Mouse (Mus musculus): Measurements from ENCODE around the gene Prr12. TPM values are rescaled to one million over a fixed set of nuclear protein-coding genes. Genes with fewer than 3 reads are reported as not detected.

Prr12 gene
- polyA plus RNA-seq, 1 experiment, result 14.3 TPM

- TF ChIP-seq POLR2A (IDR thresholded peaks at IDR 0.05; ENCODE audit: borderline replicate concordance, control insufficient read depth, low read depth, low read length) (no peak), CTCF (IDR thresholded peaks at IDR 0.05; ENCODE audit: control insufficient read depth, insufficient read depth, low read length) (no peak)
- Histone ChIP-seq H3K4me1 (ENCODE audit: control insufficient read depth, insufficient read depth, low read length) (peaks cover 4% of the 10 kb centered on the region; the same call in 1 of the 2 replicates), H3K27ac (ENCODE audit: control insufficient read depth, insufficient read depth, low read depth, low read length, poor library complexity) (no peak overlapping the region), H3K4me3 (replicated peaks; ENCODE audit: control insufficient read depth, low read depth, low read length) (no peak overlapping the region)
- WGBS, result 88% methylated on average over 21 of the region's 21 CpGs
These were observed 52.1 kb downstream of the Prr12 start for GRCm38 (mm10) chr7:45000539-45001114.

- peaks cover 4% of the 10 kb centered on the region; the same call in 1 of the 2 replicates for H3K4me1 ChIP-seq (ENCODE audit: control insufficient read depth, insufficient read depth, low read length)
- H3K4me3 ChIP-seq (replicated peaks; ENCODE audit: control insufficient read depth, low read depth, low read length), result no peak overlapping the region
- WGBS, result 88% methylated on average over 11 of the region's 11 CpGs
- H3K27ac ChIP-seq (ENCODE audit: control insufficient read depth, insufficient read depth, low read depth, low read length, poor library complexity), result no peak overlapping the region
- TF ChIP-seq POLR2A (IDR thresholded peaks at IDR 0.05; ENCODE audit: borderline replicate concordance, control insufficient read depth, low read depth, low read length), result no peak
- no peak for TF ChIP-seq CTCF (IDR thresholded peaks at IDR 0.05; ENCODE audit: control insufficient read depth, insufficient read depth, low read length)
These were observed 52.9 kb downstream of the Prr12 start for GRCm38 (mm10) chr7:44999753-45000152.

GRCm38 (mm10) chr7:44998501-44998955 lies 54.2 kb downstream of the Prr12 start, which contains the start of gene Bcl2l12:
TSS of gene Bcl2l12 (minus strand) at chr7:44998712.
- 0 out of 2 replicates have a peak, but pooled peaks have one; percentile 24 for TF ChIP-seq POLR2A (IDR thresholded peaks at IDR 0.05; ENCODE audit: borderline replicate concordance, control insufficient read depth, low read depth, low read length)
- no peak for TF ChIP-seq CTCF (IDR thresholded peaks at IDR 0.05; ENCODE audit: control insufficient read depth, insufficient read depth, low read length)
- Histone ChIP-seq H3K27ac (ENCODE audit: control insufficient read depth, insufficient read depth, low read depth, low read length, poor library complexity) (peak within 1 kb of the TSS; percentile 85), H3K4me3 (replicated peaks; ENCODE audit: control insufficient read depth, low read depth, low read length) (peak within 1 kb of the TSS; percentile 83), H3K4me1 (ENCODE audit: control insufficient read depth, insufficient read depth, low read length) (peaks cover 4% of the 10 kb centered on the region; the same call in 1 of the 2 replicates)
- WGBS, result under 1% methylated on average over 18 of the region's 18 CpGs

- Histone ChIP-seq H3K4me1 (ENCODE audit: control insufficient read depth, insufficient read depth, low read length) (peaks cover 4% of the 10 kb centered on the region; the same call in 1 of the 2 replicates), H3K4me3 (replicated peaks; ENCODE audit: control insufficient read depth, low read depth, low read length) (peak overlapping the region; percentile 83), H3K27ac (ENCODE audit: control insufficient read depth, insufficient read depth, low read depth, low read length, poor library complexity) (peak overlapping the region; percentile 85)
- WGBS, result under 1% methylated on average over 15 of the region's 15 CpGs
- TF ChIP-seq POLR2A (IDR thresholded peaks at IDR 0.05; ENCODE audit: borderline replicate concordance, control insufficient read depth, low read depth, low read length) (no peak), CTCF (IDR thresholded peaks at IDR 0.05; ENCODE audit: control insufficient read depth, insufficient read depth, low read length) (no peak)
These were observed 54.7 kb downstream of the Prr12 start for GRCm38 (mm10) chr7:44997940-44998428.

GRCm38 (mm10) chr7:44997231-44997939 lies 55.3 kb downstream of the Prr12 start, which contains the start of gene Irf3:
TSS of gene Irf3 (plus strand) at chr7:44997648.
- Histone ChIP-seq H3K4me1 (ENCODE audit: control insufficient read depth, insufficient read depth, low read length) (peaks cover 4% of the 10 kb centered on the region; the same call in 1 of the 2 replicates), H3K27ac (ENCODE audit: control insufficient read depth, insufficient read depth, low read depth, low read length, poor library complexity) (peak within 1 kb of the TSS; percentile 85), H3K4me3 (replicated peaks; ENCODE audit: control insufficient read depth, low read depth, low read length) (peak within 1 kb of the TSS; percentile 83)
- TF ChIP-seq POLR2A (IDR thresholded peaks at IDR 0.05; ENCODE audit: borderline replicate concordance, control insufficient read depth, low read depth, low read length) (peak; percentile 38; the same call in 1 of the 2 replicates), CTCF (IDR thresholded peaks at IDR 0.05; ENCODE audit: control insufficient read depth, insufficient read depth, low read length) (peak; percentile 11; the same call in 1 of the 2 replicates)
- WGBS, result under 1% methylated on average over 43 of the region's 43 CpGs

GRCm38 (mm10) chr7:44996672-44997071 lies 56.0 kb downstream of the Prr12 start:
- no peak for TF ChIP-seq CTCF (IDR thresholded peaks at IDR 0.05; ENCODE audit: control insufficient read depth, insufficient read depth, low read length)
- no peak for TF ChIP-seq POLR2A (IDR thresholded peaks at IDR 0.05; ENCODE audit: borderline replicate concordance, control insufficient read depth, low read depth, low read length)
- WGBS, result 11% methylated on average over 10 of the region's 10 CpGs
- peak overlapping the region; percentile 3; the same call in 1 of the 2 replicates for H3K27ac ChIP-seq (ENCODE audit: control insufficient read depth, insufficient read depth, low read depth, low read length, poor library complexity)
- peak overlapping the region; percentile 83 for H3K4me3 ChIP-seq (replicated peaks; ENCODE audit: control insufficient read depth, low read depth, low read length)
- H3K4me1 ChIP-seq (ENCODE audit: control insufficient read depth, insufficient read depth, low read length), result peaks cover 4% of the 10 kb centered on the region; the same call in 1 of the 2 replicates

- WGBS, result under 1% methylated on average over 29 of the region's 29 CpGs
- peak overlapping the region; percentile 84 for H3K4me3 ChIP-seq (replicated peaks; ENCODE audit: control insufficient read depth, low read depth, low read length)
- TF ChIP-seq POLR2A (IDR thresholded peaks at IDR 0.05; ENCODE audit: borderline replicate concordance, control insufficient read depth, low read depth, low read length) (peak; percentile 46; the same call in 1 of the 2 replicates), CTCF (IDR thresholded peaks at IDR 0.05; ENCODE audit: control insufficient read depth, insufficient read depth, low read length) (no peak)
- peaks cover 1% of the 10 kb centered on the region; the same call in 1 of the 2 replicates for H3K4me1 ChIP-seq (ENCODE audit: control insufficient read depth, insufficient read depth, low read length)
- H3K27ac ChIP-seq (ENCODE audit: control insufficient read depth, insufficient read depth, low read depth, low read length, poor library complexity), result peak overlapping the region; percentile 49
These were observed 65.6 kb downstream of the Prr12 start for GRCm38 (mm10) chr7:44986879-44987718.
